Mouse (Mus musculus): ENCODE data around the gene Pipox.

The Pipox gene

DNA sequence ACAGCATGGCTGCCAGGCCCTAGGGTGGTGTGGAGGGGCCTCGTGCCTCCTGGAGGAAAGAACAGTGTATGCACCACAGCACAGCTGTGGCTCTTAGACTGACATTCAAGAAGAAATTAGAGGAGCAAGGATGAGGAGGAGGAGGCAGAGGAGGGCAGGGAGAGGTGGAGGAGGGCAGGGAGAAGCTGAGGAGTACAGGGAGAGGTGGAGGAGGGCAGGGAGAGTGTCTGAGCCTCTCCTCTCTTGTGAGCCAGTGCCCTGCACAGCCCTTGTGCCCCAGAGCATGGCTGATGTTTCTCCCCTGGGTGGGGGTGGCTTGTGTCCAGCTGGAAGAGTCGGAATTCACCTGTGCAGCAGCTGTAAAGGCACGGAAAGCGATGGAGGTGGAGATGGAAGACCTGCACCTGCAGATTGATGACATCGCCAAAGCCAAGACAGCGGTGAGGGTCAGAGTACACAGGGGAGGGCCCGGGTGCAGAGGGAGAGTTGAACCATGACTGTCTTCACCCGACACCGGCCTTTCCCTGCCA lies 46.2 kb downstream of the Pipox start:
- no peak for DNase-seq (ENCODE audit: low read depth)

DNA sequence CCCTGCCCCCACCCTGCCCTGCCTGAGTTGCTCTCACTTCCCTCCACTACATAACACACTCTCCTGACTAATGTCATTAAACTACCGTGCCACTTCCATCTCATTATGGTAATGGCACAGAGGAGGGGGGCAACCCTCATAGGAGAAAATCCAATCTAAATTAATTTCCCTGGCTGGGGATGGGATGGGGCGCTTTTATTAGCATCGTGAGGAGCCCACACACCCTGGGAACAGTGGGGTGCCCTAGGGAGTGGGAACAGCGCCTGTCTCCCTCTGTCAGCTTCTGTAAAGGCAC lies 50.0 kb downstream of the Pipox start:
- no peak for DNase-seq (ENCODE audit: low read depth)

DNA sequence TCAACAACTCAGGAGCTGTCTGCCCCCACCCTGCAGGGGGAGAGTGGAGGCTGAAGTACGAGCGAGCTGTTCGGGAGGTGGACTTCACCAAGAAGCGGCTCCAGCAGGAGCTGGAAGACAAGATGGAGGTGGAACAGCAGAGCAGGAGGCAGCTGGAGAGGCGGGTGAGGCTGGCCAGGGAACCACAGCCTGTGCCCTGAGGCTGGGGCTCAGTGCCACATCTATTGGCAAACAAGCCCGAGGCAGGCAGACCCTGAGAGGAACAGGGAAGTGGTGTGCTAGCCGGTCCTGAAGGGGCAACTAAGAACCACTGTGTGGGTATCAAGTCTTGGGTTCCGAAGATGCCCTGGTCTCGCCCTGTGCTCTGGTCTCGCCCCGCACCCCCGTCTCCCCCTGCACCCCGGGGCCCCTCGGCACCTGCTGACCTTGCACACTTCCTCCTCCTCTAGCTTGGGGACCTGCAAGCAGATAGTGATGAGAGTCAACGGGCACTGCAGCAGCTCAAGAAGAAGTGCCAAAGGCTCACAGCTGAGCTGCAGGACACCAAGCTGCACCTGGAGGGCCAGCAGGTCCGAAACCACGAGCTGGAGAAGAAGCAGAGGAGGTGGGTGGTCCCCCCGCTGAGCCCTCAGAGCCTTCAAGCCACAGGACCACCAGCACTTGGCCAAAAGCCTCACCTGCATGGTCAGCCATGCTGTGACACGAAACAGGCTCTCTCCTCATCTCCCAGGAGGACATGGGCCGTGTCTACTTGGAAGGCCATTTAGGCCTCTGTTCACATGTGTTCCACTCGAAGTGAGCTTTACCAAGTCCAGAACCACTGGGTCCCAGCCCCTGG lies 50.6 kb downstream of the Pipox start:
- no peak for DNase-seq (ENCODE audit: low read depth)

DNA sequence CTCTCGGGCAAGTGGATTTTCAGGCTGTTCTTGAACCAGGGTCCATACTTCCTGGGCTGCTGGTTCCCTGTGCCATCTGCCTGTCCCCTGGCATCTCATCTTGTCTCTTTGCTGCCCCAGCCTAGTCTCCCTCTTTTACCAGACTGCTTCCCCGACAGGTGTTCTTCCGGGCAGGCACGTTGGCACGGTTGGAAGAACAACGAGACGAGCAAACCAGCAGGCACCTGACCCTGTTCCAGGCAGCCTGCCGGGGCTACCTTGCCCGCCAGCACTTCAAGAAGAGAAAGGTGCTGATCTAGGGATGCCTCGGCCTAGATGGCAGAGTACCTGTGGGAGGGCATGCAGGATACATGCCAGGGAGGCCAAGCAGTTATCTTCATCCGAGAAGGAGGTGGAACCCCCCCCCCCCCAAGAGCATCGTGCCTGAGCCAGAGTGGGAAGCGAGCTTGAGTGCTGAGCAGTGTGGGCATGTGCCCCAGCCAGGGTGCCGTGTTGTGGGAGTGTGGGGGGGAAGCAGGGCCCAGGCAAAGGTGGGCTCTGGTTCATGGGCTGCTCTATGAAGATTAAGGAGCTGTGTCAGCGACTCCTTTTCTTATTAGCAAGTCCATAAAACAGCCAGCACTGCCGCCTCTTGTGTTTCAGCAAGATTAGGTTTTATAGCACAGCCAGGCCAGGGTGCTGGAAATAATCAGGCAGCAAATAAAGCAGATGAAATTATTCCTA lies 53.2 kb downstream of the Pipox start:
- no peak for DNase-seq (ENCODE audit: low read depth)

DNA sequence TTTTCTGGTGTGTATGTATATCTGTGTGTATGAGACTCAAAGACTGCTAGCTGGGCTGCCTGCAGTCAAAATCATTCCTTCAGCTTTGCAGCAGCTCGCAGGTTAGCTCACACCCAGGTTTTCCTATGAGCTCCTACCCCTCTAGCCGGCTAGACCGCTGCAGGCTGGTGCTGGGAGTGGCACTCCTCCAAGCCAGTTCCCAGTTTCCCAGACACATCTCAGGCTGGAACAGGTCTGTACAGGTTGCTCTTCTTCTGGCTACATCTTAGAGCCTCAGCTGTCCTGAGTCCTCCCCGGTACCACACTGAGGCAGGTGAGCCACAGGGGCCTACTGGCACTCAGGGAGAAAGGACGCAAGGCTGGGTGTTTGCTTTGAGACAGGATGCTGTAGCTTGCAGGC lies 56.0 kb downstream of the Pipox start:
- DNase-seq (ENCODE audit: low read depth): no peak

DNA sequence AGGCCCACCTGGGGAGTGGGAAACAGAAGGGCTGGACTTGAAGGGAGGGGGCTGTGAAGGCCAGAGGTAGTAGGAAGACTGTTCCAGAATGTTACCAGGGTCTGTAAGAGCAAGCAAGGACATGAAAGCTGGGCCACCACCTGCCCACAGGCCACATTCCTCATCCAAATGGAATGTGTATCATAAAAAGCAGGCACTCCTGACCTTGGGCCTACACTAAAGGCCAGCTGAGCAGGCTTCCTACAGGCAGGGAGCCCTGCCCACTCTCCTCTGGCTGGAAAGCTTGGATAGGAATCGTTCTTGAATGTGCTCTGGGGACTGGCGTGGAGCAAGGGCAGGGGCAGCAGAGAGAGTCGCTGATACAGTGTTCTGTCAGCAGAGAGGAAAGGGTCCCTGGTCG lies 57.1 kb downstream of the Pipox start:
- no peak for DNase-seq (ENCODE audit: low read depth)

DNA sequence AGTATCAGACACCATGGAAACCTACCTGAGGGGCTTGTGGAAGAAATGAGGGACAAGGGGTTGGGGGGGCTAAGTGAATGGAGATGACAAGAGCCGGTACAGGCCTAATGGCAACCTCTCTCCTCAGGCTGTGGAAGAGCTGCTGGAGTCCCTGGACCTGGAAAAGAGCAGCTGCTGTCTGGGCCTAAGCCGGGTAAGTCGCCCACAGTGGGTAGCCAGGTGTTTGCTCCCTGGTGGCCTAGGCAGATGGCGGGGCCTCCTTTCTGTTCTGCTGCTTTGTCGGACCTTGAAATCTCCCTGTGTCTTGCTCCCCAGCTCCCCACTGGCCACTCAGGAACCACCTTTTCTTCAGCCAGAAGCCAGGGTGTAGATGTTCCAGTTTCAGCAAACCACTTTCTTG lies 57.6 kb downstream of the Pipox start:
- DNase-seq (ENCODE audit: low read depth): no peak

DNA sequence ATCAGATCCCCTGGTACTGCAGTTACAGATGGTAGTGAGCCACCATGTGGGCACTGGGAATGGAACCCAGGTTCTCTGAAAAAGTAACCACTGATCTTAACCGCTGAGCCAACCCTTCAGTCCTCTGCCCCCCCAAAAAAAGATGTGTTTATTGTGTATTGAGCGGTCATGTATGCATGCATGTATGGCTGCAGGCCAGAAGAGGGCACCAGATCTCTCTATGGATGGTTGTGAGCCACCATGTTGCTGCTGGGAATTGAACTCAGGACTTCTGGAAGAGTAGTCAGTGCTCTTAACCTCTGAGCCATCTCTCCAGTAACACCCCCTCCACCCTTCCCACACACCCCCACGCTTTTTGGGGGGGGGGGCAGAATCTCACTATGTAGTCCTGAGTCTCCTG lies 58.8 kb downstream of the Pipox start:
- DNase-seq (ENCODE audit: low read depth): no peak

DNA sequence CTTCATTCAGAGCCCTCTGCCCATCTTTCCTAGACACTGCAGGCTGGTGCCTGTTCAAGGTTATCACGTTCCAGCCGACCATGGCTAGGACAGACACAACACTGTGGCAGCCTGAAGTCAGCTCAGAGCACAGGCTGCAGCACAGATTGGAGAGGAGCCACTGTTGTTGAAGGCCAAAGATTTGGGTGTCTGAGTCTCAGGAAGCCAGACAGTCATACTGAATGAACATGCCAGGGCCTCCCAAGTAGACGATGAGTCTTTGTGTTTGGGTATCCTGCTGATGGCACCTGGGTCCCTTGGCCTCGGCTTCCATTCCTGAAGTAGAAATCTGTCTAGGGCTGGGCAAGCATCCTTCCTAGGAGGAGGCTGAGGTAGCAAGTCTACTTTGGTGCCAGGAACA lies 61.4 kb downstream of the Pipox start:
- DNase-seq (ENCODE audit: low read depth): no peak

DNA sequence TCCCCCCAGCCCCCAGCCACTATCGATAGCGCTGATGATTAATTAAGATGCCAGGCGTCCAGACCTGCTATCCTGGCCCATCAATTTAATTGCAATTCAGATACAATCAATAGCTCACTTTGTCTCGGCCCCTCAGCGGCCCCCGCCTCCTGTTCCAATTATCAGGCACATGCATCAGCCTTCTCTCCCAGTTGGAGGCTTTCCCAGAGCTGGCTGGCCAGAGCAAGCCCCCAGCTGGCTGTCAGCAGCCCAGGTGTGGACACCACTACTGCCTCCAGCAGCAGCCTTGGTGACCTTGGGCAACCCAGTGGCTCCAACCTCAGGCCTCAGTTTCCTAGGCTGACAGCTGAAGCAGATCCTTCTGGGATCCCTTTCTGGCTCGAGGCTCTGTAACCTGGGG lies 63.0 kb downstream of the Pipox start:
- DNase-seq (ENCODE audit: low read depth): no peak
